Mouse (Mus musculus): Measurements from ENCODE around the gene Cog2.

DNA sequence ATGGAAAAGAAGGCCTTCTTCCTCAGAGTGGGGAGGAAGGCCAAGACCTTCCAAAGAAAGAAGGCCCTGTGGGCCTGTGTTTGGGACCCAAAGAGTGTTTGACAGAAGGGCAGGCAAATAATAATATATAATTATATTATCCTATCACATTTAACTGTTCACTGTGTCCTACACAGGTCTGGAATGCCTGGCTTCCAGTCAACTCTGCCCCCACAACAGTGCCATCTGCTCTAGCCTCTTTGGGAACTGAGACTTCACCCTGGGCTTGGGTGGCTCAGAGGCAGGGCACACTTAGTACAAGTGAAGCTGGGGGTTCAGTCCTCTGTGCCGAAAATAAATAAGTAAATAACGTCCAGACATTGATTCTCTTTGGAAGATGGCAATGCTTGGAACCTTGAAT is 37.8 kb upstream of the Cog2 start:
- no peak for TF ChIP-seq CTCF (IDR thresholded peaks at IDR 0.05; ENCODE audit: insufficient read depth, low read depth, low read length)
- TF ChIP-seq POLR2A (IDR thresholded peaks at IDR 0.05; ENCODE audit: insufficient read depth, low read depth, low read length) = no peak
